Mouse (Mus musculus): ENCODE measurements around the gene Hbb-bs. TPM values are rescaled to one million over a fixed set of nuclear protein-coding genes. Genes with fewer than 3 reads are reported as not detected.
"Not testable (repeated sequence)": the region's sequence is repeated elsewhere in the genome, so short reads cannot be mapped to it uniquely, and the experiment has no call there.

The Hbb-bs gene
- polyA plus RNA-seq, 1 experiment from 2014 or later = 3,810 TPM

DNA sequence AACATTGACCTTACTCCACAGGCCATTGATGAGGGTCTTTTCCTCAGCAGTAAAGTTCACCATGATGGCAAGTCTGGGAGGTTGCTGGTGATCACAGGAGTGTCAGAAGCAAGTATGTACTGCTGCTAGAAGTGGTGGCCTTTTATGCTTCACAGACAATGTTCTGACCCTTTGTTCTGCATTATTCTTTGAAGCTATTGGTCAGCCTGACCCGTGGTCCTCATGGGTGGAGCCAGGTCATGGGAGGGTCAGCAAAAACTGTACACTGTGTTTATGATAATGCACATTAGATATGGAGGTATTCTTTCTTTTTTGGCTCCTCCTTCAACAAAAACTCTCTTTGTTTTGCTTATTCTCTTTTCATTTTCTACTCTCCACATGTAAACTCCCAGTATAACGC, 25.2 kb upstream of the Hbb-bs start, which contains the start of gene Hbb-y:
Gene Hbb-y, minus strand, starts transcription at position 127 of the 400 bp plus-strand sequence.
- Histone ChIP-seq H3K4me3 (ENCODE audit: low read depth, low read length) (no peak within 1 kb of the TSS), H3K9ac (ENCODE audit: low read length) (no peak within 1 kb of the TSS), H3K27ac (ENCODE audit: low read depth, low read length) (no peak within 1 kb of the TSS), H3K4me1 (ENCODE audit: control insufficient read depth, insufficient read depth, low read length) (no peaks in the 10 kb centered on the region), H3K36me3 (ENCODE audit: control insufficient read depth, insufficient read depth, low read length) (no peaks in the 10 kb centered on the region), H3K27me3 (replicated peaks; ENCODE audit: control insufficient read depth, insufficient read depth, low read length) (no peaks in the 10 kb centered on the region), H3K4me2 (ENCODE audit: low read length) (no peak within 1 kb of the TSS), H3K9me3 (replicated peaks; ENCODE audit: control insufficient read depth, low read length) (no peaks in the 10 kb centered on the region)
- ATAC-seq = no peak
- DNase-seq (ENCODE audit: low spot score) = no peak
- 69% methylated on average over 2 of the region's 2 CpGs for whole genome bisulfite sequencing

DNA sequence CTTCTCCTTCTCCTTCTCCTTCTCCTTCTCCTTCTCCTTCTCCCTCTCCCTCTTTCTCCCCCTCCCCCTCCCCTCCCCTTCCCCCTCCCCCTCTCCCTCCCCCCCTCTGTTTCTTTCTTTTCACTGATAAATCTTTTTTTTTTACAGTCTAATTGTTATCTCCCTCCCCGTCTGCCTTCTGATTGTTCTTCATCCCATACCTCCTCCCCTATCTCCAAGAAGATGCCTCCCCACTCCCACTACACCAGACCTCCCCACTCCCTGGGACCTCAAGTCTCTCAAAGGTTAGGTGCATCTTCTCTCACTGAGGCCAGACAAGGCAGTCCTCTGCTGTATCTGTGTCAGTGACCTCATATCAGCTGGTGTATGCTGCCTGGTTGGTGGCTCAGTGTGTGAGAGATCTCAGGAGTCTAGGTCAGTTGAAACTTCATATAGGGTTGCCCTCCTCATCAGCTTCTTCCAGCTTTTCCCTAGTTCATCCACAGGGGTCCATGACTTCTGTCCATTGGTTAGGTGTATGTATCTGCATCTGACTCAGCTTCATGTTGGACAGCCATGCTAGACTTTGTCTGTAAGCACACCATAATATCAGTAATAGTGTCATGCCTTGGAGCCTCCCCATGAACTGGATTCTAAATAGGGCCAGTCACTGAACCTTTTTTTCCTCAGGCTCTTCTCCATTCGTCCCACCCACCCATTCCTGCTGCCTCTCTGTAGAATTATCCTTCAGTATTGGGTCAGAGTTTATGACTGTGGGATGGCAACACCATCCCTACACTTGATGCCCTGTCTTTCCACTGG, 16.8 kb upstream of the Hbb-bs start:
- Histone ChIP-seq H3K4me3 (ENCODE audit: low read depth, low read length) (no peak overlapping the region), H3K4me2 (ENCODE audit: low read length) (no peak overlapping the region), H3K27me3 (replicated peaks; ENCODE audit: control insufficient read depth, insufficient read depth, low read length) (no peaks in the 10 kb centered on the region), H3K9ac (ENCODE audit: low read length) (no peak overlapping the region), H3K27ac (ENCODE audit: low read depth, low read length) (no peak overlapping the region), H3K4me1 (ENCODE audit: control insufficient read depth, insufficient read depth, low read length) (no peaks in the 10 kb centered on the region), H3K9me3 (replicated peaks; ENCODE audit: control insufficient read depth, low read length) (no peaks in the 10 kb centered on the region), H3K36me3 (ENCODE audit: control insufficient read depth, insufficient read depth, low read length) (no peaks in the 10 kb centered on the region)
- DNase-seq (ENCODE audit: low spot score) (no peak), ATAC-seq (no peak)
- WGBS = 71% methylated on average over 2 of the region's 2 CpGs

DNA sequence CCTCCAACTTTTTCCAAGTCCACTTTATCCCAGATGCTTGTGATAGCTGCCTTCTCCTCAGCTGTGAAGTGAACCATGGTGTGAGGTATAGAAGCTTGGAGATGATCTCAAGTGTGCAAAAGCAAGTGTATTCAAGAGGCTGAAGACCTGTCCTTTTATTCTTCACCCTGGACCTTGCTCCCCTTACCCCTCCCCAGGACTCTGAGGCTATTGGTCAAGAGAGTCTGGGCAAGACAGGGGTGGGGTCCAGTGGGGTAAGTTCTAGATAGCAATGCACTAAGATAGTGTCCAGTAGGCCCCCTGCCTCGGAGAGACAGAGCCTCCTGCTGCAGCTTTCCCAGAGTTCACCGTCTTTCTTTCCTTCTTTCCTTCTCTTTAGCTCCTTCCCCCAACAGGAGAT, 15.1 kb upstream of the Hbb-bs start, which contains the start of gene Hbb-bh1:
Gene Hbb-bh1, minus strand, starts transcription at position 131 of the 400 bp plus-strand sequence.
- Histone ChIP-seq H3K4me3 (ENCODE audit: low read depth, low read length) (no peak within 1 kb of the TSS), H3K9ac (ENCODE audit: low read length) (no peak within 1 kb of the TSS), H3K4me1 (ENCODE audit: control insufficient read depth, insufficient read depth, low read length) (no peaks in the 10 kb centered on the region), H3K27me3 (replicated peaks; ENCODE audit: control insufficient read depth, insufficient read depth, low read length) (no peaks in the 10 kb centered on the region), H3K27ac (ENCODE audit: low read depth, low read length) (no peak within 1 kb of the TSS), H3K4me2 (ENCODE audit: low read length) (no peak within 1 kb of the TSS), H3K9me3 (replicated peaks; ENCODE audit: control insufficient read depth, low read length) (no peaks in the 10 kb centered on the region), H3K36me3 (ENCODE audit: control insufficient read depth, insufficient read depth, low read length) (no peaks in the 10 kb centered on the region)
- no peak for ATAC-seq
- 85% methylated on average over 2 of the region's 2 CpGs for WGBS
- no peak for DNase-seq (ENCODE audit: low spot score)

DNA sequence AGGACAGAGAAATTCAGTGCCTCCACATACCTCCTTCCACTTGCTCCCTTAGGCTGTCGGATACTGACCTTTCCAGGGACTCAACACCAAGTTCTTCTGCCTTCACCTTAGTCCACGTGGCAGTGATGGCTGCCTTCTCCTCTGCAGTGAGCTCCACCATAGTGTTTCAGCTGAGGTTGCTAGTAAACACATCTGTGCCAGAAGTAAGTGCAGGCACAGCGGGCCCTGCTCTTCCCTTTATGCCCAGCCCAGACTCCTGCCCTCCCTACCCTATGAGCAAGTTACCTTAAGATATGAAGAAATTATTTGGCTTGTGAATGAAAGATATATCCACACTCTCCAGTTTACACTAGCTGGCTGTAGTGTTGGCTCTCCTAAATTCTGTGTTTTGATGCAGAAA, 12.4 kb upstream of the Hbb-bs start, which contains the start of gene Hbb-bh2:
Gene Hbb-bh2, minus strand, starts transcription at position 253 of the 400 bp plus-strand sequence.
- ATAC-seq (no peak), DNase-seq (ENCODE audit: low spot score) (no peak)
- Histone ChIP-seq H3K9ac (ENCODE audit: low read length) (no peak within 1 kb of the TSS), H3K9me3 (replicated peaks; ENCODE audit: control insufficient read depth, low read length) (no peaks in the 10 kb centered on the region), H3K4me3 (ENCODE audit: low read depth, low read length) (no peak within 1 kb of the TSS), H3K4me2 (ENCODE audit: low read length) (no peak within 1 kb of the TSS), H3K27me3 (replicated peaks; ENCODE audit: control insufficient read depth, insufficient read depth, low read length) (no peaks in the 10 kb centered on the region), H3K36me3 (ENCODE audit: control insufficient read depth, insufficient read depth, low read length) (no peaks in the 10 kb centered on the region), H3K27ac (ENCODE audit: low read depth, low read length) (no peak within 1 kb of the TSS), H3K4me1 (ENCODE audit: control insufficient read depth, insufficient read depth, low read length) (no peaks in the 10 kb centered on the region)
- WGBS = 73% methylated on average over 3 of the region's 3 CpGs

DNA sequence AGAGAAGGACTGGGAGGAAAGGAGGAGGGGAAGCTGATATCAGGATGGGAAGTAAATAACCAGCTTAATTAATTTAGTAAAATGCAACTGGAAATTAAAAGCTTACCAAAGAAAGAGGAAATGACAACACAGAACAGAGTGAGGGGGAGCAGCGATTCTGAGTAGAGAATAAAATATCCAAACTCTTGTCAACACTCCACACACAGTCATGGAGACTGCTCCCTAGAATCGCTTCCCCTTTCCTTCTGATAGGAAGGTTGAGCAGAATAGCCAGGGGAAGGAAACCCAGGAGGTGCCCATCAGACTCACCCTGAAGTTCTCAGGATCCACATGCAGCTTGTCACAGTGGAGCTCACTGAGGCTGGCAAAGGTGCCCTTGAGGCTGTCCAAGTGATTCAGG, 757 bp downstream of the Hbb-bs start:
- not testable (repeated sequence) for H3K36me3 ChIP-seq (ENCODE audit: control insufficient read depth, insufficient read depth, low read length); DNase-seq (ENCODE audit: low spot score); H3K4me1 ChIP-seq (ENCODE audit: control insufficient read depth, insufficient read depth, low read length); H3K4me3 ChIP-seq (ENCODE audit: low read depth, low read length); H3K27ac ChIP-seq (ENCODE audit: low read depth, low read length); H3K4me2 ChIP-seq (ENCODE audit: low read length); H3K9ac ChIP-seq (ENCODE audit: low read length); H3K27me3 ChIP-seq (replicated peaks; ENCODE audit: control insufficient read depth, insufficient read depth, low read length); H3K9me3 ChIP-seq (replicated peaks; ENCODE audit: control insufficient read depth, low read length); ATAC-seq
- no CpG with 5 or more reads among the region's 2 CpGs for WGBS

DNA sequence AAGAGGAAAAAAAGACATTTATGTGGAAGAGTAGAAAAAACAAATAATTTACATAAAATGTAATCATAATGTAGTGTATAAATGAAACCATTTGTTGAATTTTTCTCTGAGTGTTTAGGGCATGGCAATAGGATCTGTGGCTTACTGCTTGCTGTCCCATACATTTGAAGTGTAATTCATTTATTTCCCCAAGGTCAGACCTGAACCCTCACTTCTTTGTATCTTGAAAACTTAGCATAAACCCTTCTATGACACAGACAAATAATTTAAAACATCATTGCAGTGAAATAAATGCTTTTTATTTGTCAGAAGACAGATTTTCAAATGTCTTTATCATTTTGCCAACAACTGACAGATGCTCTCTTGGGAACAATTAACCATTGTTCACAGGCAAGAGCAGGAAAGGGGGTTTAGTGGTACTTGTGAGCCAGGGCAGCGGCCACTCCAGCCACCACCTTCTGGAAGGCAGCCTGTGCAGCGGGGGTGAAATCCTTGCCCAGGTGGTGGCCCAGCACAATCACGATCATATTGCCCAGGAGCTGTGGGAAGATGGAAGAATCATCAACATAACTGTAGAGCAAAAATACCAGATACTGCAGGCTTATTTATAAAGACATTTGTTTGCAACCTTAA, 1.5 kb downstream of the Hbb-bs start:
- DNase-seq (ENCODE audit: low spot score) (no peak), ATAC-seq (no peak)
- Histone ChIP-seq H3K4me2 (ENCODE audit: low read length) (no peak overlapping the region), H3K9me3 (replicated peaks; ENCODE audit: control insufficient read depth, low read length) (no peaks in the 10 kb centered on the region), H3K36me3 (ENCODE audit: control insufficient read depth, insufficient read depth, low read length) (no peaks in the 10 kb centered on the region), H3K9ac (ENCODE audit: low read length) (no peak overlapping the region), H3K27ac (ENCODE audit: low read depth, low read length) (no peak overlapping the region), H3K27me3 (replicated peaks; ENCODE audit: control insufficient read depth, insufficient read depth, low read length) (no peaks in the 10 kb centered on the region), H3K4me3 (ENCODE audit: low read depth, low read length) (no peak overlapping the region), H3K4me1 (ENCODE audit: control insufficient read depth, insufficient read depth, low read length) (no peaks in the 10 kb centered on the region)
- 71% methylated on average over 3 of the region's 3 CpGs for WGBS

DNA sequence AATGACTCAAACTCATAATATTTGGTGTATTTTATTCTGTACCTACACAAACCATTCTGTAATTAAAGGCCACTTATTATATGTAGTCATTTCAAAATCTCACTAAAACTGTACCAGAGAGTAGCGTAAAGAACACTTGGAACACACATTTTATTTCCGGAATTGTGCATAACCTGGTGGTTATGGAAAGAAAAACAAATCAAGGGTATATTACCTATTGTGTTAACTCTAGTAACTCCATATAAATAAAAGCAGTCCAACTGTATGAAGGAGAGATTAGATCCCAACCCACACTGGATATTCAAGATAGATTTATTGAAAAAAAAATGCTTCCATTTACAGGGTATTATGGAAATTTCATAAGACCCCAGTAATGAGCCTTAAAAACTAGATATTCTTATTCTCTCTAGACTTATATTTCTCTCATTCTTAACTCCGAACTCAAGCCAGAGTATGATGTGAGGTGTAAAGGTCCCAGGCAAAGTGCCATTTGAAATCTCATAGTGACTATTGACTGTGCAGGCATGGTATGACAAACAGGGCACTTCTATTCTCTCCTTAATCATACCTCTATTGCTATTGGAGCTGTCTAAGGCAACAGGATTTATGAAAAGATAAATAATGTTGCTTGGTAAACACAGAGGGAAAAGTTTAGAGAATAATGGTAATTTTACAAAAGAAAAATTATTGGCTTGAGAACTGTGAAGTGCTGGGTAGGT, 2.2 kb downstream of the Hbb-bs start:
- DNase-seq (ENCODE audit: low spot score) (no peak), ATAC-seq (no peak)
- no peak overlapping the region for H3K9ac ChIP-seq (ENCODE audit: low read length)
- H3K4me2 ChIP-seq (ENCODE audit: low read length) = no peak overlapping the region
- H3K27me3 ChIP-seq (replicated peaks; ENCODE audit: control insufficient read depth, insufficient read depth, low read length) = no peaks in the 10 kb centered on the region
- no peak overlapping the region for H3K27ac ChIP-seq (ENCODE audit: low read depth, low read length)
- no peaks in the 10 kb centered on the region for H3K4me1 ChIP-seq (ENCODE audit: control insufficient read depth, insufficient read depth, low read length)
- H3K4me3 ChIP-seq (ENCODE audit: low read depth, low read length) = no peak overlapping the region
- 89% methylated on average over 3 of the region's 3 CpGs for WGBS
- no peaks in the 10 kb centered on the region for H3K36me3 ChIP-seq (ENCODE audit: control insufficient read depth, insufficient read depth, low read length)
- H3K9me3 ChIP-seq (replicated peaks; ENCODE audit: control insufficient read depth, low read length) = no peaks in the 10 kb centered on the region

DNA sequence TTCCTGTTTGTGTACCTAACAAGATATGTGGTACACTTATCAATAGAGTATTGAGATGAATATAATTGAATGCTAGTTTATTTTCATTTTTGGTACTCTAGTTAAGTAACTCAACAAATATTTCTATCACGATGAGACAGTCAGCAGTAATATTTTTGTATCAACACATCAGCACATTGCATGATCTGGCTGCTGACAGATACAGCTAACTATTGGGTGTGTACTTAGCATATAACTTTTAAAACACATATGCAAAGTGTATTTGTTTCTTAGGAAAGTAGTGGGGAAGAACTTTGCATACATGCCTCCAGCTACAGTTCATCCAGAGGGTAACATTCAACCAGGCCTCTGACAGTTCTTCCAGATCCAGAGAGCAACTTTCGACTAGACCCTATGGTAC, 3.3 kb downstream of the Hbb-bs start:
- no peak for DNase-seq (ENCODE audit: low spot score)
- Histone ChIP-seq H3K27me3 (replicated peaks; ENCODE audit: control insufficient read depth, insufficient read depth, low read length) (no peaks in the 10 kb centered on the region), H3K9ac (ENCODE audit: low read length) (no peak overlapping the region), H3K27ac (ENCODE audit: low read depth, low read length) (no peak overlapping the region), H3K9me3 (replicated peaks; ENCODE audit: control insufficient read depth, low read length) (no peaks in the 10 kb centered on the region), H3K4me1 (ENCODE audit: control insufficient read depth, insufficient read depth, low read length) (no peaks in the 10 kb centered on the region), H3K4me2 (ENCODE audit: low read length) (no peak overlapping the region), H3K4me3 (ENCODE audit: low read depth, low read length) (no peak overlapping the region), H3K36me3 (ENCODE audit: control insufficient read depth, insufficient read depth, low read length) (no peaks in the 10 kb centered on the region)
- WGBS = 81% methylated on average over 2 of the region's 2 CpGs
- ATAC-seq = no peak
